Mouse (Mus musculus): Measurements from ENCODE around the gene Chuk. TPM values are rescaled to one million over a fixed set of nuclear protein-coding genes. Genes with fewer than 3 reads are reported as not detected.

Chuk gene
- polyA plus RNA-seq, 1 experiment from 2014 or later, result 44.3 TPM

- H3K9me3 ChIP-seq (ENCODE audit: control insufficient read depth, low read length), result no peaks in the 10 kb centered on the region
- no peaks in the 10 kb centered on the region for H3K4me1 ChIP-seq (ENCODE audit: control insufficient read depth, insufficient read depth, low read length)
Observed at GRCm38 (mm10) chr19:44117793-44118192, 10.5 kb upstream of the Chuk start.

GRCm38 (mm10) chr19:44111706-44112105 lies 4.4 kb upstream of the Chuk start:
- Histone ChIP-seq H3K9ac (ENCODE audit: low read length) (no peak overlapping the region), H3K9me3 (ENCODE audit: control insufficient read depth, low read length) (no peaks in the 10 kb centered on the region), H3K27me3 (ENCODE audit: control insufficient read depth, insufficient read depth, low read length) (no peaks in the 10 kb centered on the region), H3K27ac (replicated peaks; ENCODE audit: low read depth, low read length) (no peak overlapping the region), H3K4me1 (ENCODE audit: control insufficient read depth, insufficient read depth, low read length) (no peaks in the 10 kb centered on the region; the same call in 1 of the 2 replicates), H3K4me2 (ENCODE audit: low read depth, severe bottlenecking) (no peak overlapping the region), H3K36me3 (ENCODE audit: control insufficient read depth, insufficient read depth, low read length) (peaks cover 8% of the 10 kb centered on the region), H3K4me3 (ENCODE audit: low read depth, low read length) (no peak overlapping the region)
- DNase-seq (ENCODE audit: low spot score), result peak; percentile 36
- WGBS, result 62% methylated on average over 7 of the region's 7 CpGs
- no peak for ATAC-seq (ENCODE audit: insufficient number of reproducible peaks, low FRiP score, low TSS enrichment, low read depth)

More at GRCm38 (mm10) chr19:44117793-44118192, 10.5 kb upstream of the Chuk start:
- Histone ChIP-seq H3K9ac (ENCODE audit: low read length) (no peak overlapping the region), H3K4me3 (ENCODE audit: low read depth, low read length) (no peak overlapping the region), H3K36me3 (ENCODE audit: control insufficient read depth, insufficient read depth, low read length) (peaks cover 11% of the 10 kb centered on the region), H3K4me2 (ENCODE audit: low read depth, severe bottlenecking) (no peak overlapping the region), H3K27me3 (ENCODE audit: control insufficient read depth, insufficient read depth, low read length) (no peaks in the 10 kb centered on the region), H3K27ac (replicated peaks; ENCODE audit: low read depth, low read length) (no peak overlapping the region)
- ATAC-seq (ENCODE audit: insufficient number of reproducible peaks, low FRiP score, low TSS enrichment, low read depth), result no peak
- DNase-seq (ENCODE audit: low spot score), result no peak

- Histone ChIP-seq H3K4me2 (ENCODE audit: low read depth, severe bottlenecking) (no peak overlapping the region), H3K9me3 (ENCODE audit: control insufficient read depth, low read length) (no peaks in the 10 kb centered on the region), H3K4me1 (ENCODE audit: control insufficient read depth, insufficient read depth, low read length) (peaks cover 2% of the 10 kb centered on the region; the same call in 1 of the 2 replicates), H3K27me3 (ENCODE audit: control insufficient read depth, insufficient read depth, low read length) (no peaks in the 10 kb centered on the region), H3K27ac (replicated peaks; ENCODE audit: low read depth, low read length) (no peak overlapping the region), H3K4me3 (ENCODE audit: low read depth, low read length) (no peak overlapping the region), H3K9ac (ENCODE audit: low read length) (no peak overlapping the region), H3K36me3 (ENCODE audit: control insufficient read depth, insufficient read depth, low read length) (peaks cover 8% of the 10 kb centered on the region)
- DNase-seq (ENCODE audit: low spot score) (no peak), ATAC-seq (ENCODE audit: insufficient number of reproducible peaks, low FRiP score, low TSS enrichment, low read depth) (no peak)
- WGBS, result 94% methylated on average over 9 of the region's 9 CpGs
Observed at GRCm38 (mm10) chr19:44110356-44110755, 3.1 kb upstream of the Chuk start.

- Histone ChIP-seq H3K4me3 (ENCODE audit: low read depth, low read length) (no peak overlapping the region), H3K36me3 (ENCODE audit: control insufficient read depth, insufficient read depth, low read length) (peaks cover 6% of the 10 kb centered on the region), H3K4me1 (ENCODE audit: control insufficient read depth, insufficient read depth, low read length) (peaks cover 2% of the 10 kb centered on the region; the same call in 1 of the 2 replicates), H3K9me3 (ENCODE audit: control insufficient read depth, low read length) (no peaks in the 10 kb centered on the region), H3K27me3 (ENCODE audit: control insufficient read depth, insufficient read depth, low read length) (no peaks in the 10 kb centered on the region), H3K27ac (replicated peaks; ENCODE audit: low read depth, low read length) (no peak overlapping the region), H3K4me2 (ENCODE audit: low read depth, severe bottlenecking) (no peak overlapping the region), H3K9ac (ENCODE audit: low read length) (no peak overlapping the region)
- DNase-seq (ENCODE audit: low spot score) (no peak), ATAC-seq (ENCODE audit: insufficient number of reproducible peaks, low FRiP score, low TSS enrichment, low read depth) (no peak)
Observed at GRCm38 (mm10) chr19:44108996-44109395, 1.7 kb upstream of the Chuk start.

- ATAC-seq (ENCODE audit: insufficient number of reproducible peaks, low FRiP score, low TSS enrichment, low read depth) (peak; percentile 31; the same call in 1 of the 2 replicates), DNase-seq (ENCODE audit: low spot score) (peak; percentile 34)
- H3K9me3 ChIP-seq (ENCODE audit: control insufficient read depth, low read length), result no peaks in the 10 kb centered on the region
- H3K4me2 ChIP-seq (ENCODE audit: low read depth, severe bottlenecking), result peak overlapping the region; percentile 85
- H3K27me3 ChIP-seq (ENCODE audit: control insufficient read depth, insufficient read depth, low read length), result no peaks in the 10 kb centered on the region
- WGBS, result 29% methylated on average over 22 of the region's 22 CpGs
- H3K27ac ChIP-seq (replicated peaks; ENCODE audit: low read depth, low read length), result no peak overlapping the region
- peak overlapping the region; percentile 97 for H3K4me3 ChIP-seq (ENCODE audit: low read depth, low read length)
- H3K9ac ChIP-seq (ENCODE audit: low read length), result peak overlapping the region; percentile 74
- peaks cover under 1% of the 10 kb centered on the region; the same call in 1 of the 2 replicates for H3K36me3 ChIP-seq (ENCODE audit: control insufficient read depth, insufficient read depth, low read length)
- peaks cover 2% of the 10 kb centered on the region; the same call in 1 of the 2 replicates for H3K4me1 ChIP-seq (ENCODE audit: control insufficient read depth, insufficient read depth, low read length)
Observed at GRCm38 (mm10) chr19:44107661-44108521, 611 bp upstream of the Chuk start.

GRCm38 (mm10) chr19:44104393-44104792 lies 2.9 kb downstream of the Chuk start:
- H3K9ac ChIP-seq (ENCODE audit: low read length), result no peak overlapping the region
- DNase-seq (ENCODE audit: low spot score) (no peak), ATAC-seq (ENCODE audit: insufficient number of reproducible peaks, low FRiP score, low TSS enrichment, low read depth) (no peak)
- no peaks in the 10 kb centered on the region for H3K9me3 ChIP-seq (ENCODE audit: control insufficient read depth, low read length)
- H3K4me1 ChIP-seq (ENCODE audit: control insufficient read depth, insufficient read depth, low read length), result peaks cover 2% of the 10 kb centered on the region; the same call in 1 of the 2 replicates
- no peak overlapping the region for H3K4me3 ChIP-seq (ENCODE audit: low read depth, low read length)
- H3K27me3 ChIP-seq (ENCODE audit: control insufficient read depth, insufficient read depth, low read length), result no peaks in the 10 kb centered on the region
- H3K36me3 ChIP-seq (ENCODE audit: control insufficient read depth, insufficient read depth, low read length), result peaks cover 2% of the 10 kb centered on the region; the same call in 1 of the 2 replicates
- 91% methylated on average over 1 of the region's 1 CpGs for WGBS
- H3K4me2 ChIP-seq (ENCODE audit: low read depth, severe bottlenecking), result no peak overlapping the region
- no peak overlapping the region for H3K27ac ChIP-seq (replicated peaks; ENCODE audit: low read depth, low read length)

GRCm38 (mm10) chr19:44103001-44103400 lies 4.3 kb downstream of the Chuk start:
- WGBS, result 90% methylated on average over 3 of the region's 3 CpGs

GRCm38 (mm10) chr19:44100840-44101239 lies 6.4 kb downstream of the Chuk start:
- Histone ChIP-seq H3K4me3 (ENCODE audit: low read depth, low read length) (no peak overlapping the region), H3K4me2 (ENCODE audit: low read depth, severe bottlenecking) (no peak overlapping the region), H3K4me1 (ENCODE audit: control insufficient read depth, insufficient read depth, low read length) (no peaks in the 10 kb centered on the region), H3K36me3 (ENCODE audit: control insufficient read depth, insufficient read depth, low read length) (peaks cover 14% of the 10 kb centered on the region), H3K27me3 (ENCODE audit: control insufficient read depth, insufficient read depth, low read length) (no peaks in the 10 kb centered on the region), H3K9me3 (ENCODE audit: control insufficient read depth, low read length) (no peaks in the 10 kb centered on the region), H3K27ac (replicated peaks; ENCODE audit: low read depth, low read length) (no peak overlapping the region), H3K9ac (ENCODE audit: low read length) (no peak overlapping the region)
- DNase-seq (ENCODE audit: low spot score) (no peak), ATAC-seq (ENCODE audit: insufficient number of reproducible peaks, low FRiP score, low TSS enrichment, low read depth) (no peak)

More at GRCm38 (mm10) chr19:44103001-44103400, 4.3 kb downstream of the Chuk start:
- no peak overlapping the region for H3K27ac ChIP-seq (replicated peaks; ENCODE audit: low read depth, low read length)
- H3K9me3 ChIP-seq (ENCODE audit: control insufficient read depth, low read length), result no peaks in the 10 kb centered on the region
- ATAC-seq (ENCODE audit: insufficient number of reproducible peaks, low FRiP score, low TSS enrichment, low read depth), result no peak
- no peaks in the 10 kb centered on the region for H3K27me3 ChIP-seq (ENCODE audit: control insufficient read depth, insufficient read depth, low read length)
- peaks cover 2% of the 10 kb centered on the region; the same call in 1 of the 2 replicates for H3K4me1 ChIP-seq (ENCODE audit: control insufficient read depth, insufficient read depth, low read length)
- no peak for DNase-seq (ENCODE audit: low spot score)
- H3K4me2 ChIP-seq (ENCODE audit: low read depth, severe bottlenecking), result no peak overlapping the region
- no peak overlapping the region for H3K4me3 ChIP-seq (ENCODE audit: low read depth, low read length)
- peaks cover 6% of the 10 kb centered on the region; the same call in 1 of the 2 replicates for H3K36me3 ChIP-seq (ENCODE audit: control insufficient read depth, insufficient read depth, low read length)
- no peak overlapping the region for H3K9ac ChIP-seq (ENCODE audit: low read length)

Data from limb, embryonic 11.5 days (tissue).